Mouse (Mus musculus) heart, postnatal 0 days (tissue): ENCODE measurements at regions not wholly inside any gene's neighbourhood (a gene's known extent, or its start where the extent isn't known, plus 50 kb on each side); places are given as distances from the start of the nearest gene placed in this dataset.

Experiments
- CTCF ChIP-seq: IDR thresholded peaks from 2 replicates; pipeline ENCODE4 v1.5.1; 2016; ENCODE audit warnings: antibody characterized with exemption, control low read depth, low read depth
- EP300 ChIP-seq: IDR thresholded peaks from 2 replicates; pipeline ENCODE4 v1.6.1; 2016; ENCODE audit warnings: antibody characterized with exemption, low read depth

GRCm38 (mm10) chr7:35989456-35989855 lies 186.7 kb upstream of the Zfp507 start:
- TF ChIP-seq EP300 (no peak), CTCF (no peak)
